18 mouse cellular contexts compared by ENCODE assay signal in the genomic region with DNA sequence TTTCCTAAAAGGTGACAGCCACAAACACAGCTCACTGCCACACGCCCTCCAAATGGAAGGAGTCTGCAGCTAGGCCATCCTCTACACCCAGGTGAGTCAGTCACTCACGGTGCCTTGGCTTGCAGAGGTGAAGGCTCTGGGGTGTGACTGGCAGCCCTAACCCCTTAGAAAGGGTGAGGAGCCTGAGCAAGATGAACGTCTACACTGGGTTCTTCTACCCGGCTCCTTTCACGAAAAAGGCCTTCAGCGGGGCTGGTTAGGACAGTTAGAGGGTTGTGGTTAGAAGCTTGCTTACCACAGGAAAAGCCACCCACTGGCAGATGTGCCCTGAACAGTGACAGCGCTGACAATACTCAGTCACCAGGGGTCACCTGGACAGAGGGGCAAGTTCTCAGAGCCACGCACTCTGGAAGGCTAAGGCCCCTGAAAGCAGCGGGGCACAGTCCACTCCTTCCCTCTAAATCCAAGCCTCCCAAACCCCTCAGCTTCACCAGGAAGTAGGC. TPM values are rescaled to one million over a fixed set of nuclear protein-coding genes. Genes with fewer than 3 reads are reported as not detected.
A peak's percentile ranks its signal among the peaks of the same experiment; 100 is the strongest.
DNase-seq lines count a peak whose midpoint lies in the region; ATAC-seq lines count a peak whose summit lies in the region.
"Had no signal": no experiment of that assay in that cellular context is flagged by ENCODE, and none has a peak within 500 bp of the region (broad histone marks: within the 10 kb centered on the region; RNA-seq: fewer than 3 reads in every experiment).

No protein-coding gene starts in this region.

- no peaks in the 10 kb centered on the region for H3K27me3 ChIP-seq in liver, embryonic 12.5 days (replicated peaks)
- H3K27me3 ChIP-seq in liver, embryonic 11.5 days (replicated peaks; ENCODE audit: control insufficient read depth, insufficient read depth, low read length) = no peaks in the 10 kb centered on the region
- H3K27me3 ChIP-seq: forebrain, embryonic 13.5 days; midbrain, embryonic 15.5 days had no signal

- no peak overlapping the region for H3K9ac ChIP-seq in liver, embryonic 12.5 days
- no peak overlapping the region for H3K9ac ChIP-seq in liver, embryonic 11.5 days (ENCODE audit: low read depth, low read length)
- H3K9ac ChIP-seq: forebrain, embryonic 13.5 days; midbrain, embryonic 15.5 days had no signal

- no peaks in the 10 kb centered on the region for H3K9me3 ChIP-seq in liver, embryonic 12.5 days (replicated peaks)
- no peaks in the 10 kb centered on the region for H3K9me3 ChIP-seq in liver, embryonic 11.5 days (ENCODE audit: control insufficient read depth, low read length)
- H3K9me3 ChIP-seq: embryonic facial prominence, embryonic 10.5 days; forebrain, embryonic 13.5 days; midbrain, embryonic 15.5 days had no signal

- H3K4me1 ChIP-seq in liver, embryonic 12.5 days = peaks cover 31% of the 10 kb centered on the region
- H3K4me1 ChIP-seq in liver, embryonic 11.5 days (replicated peaks; ENCODE audit: control insufficient read depth, insufficient read depth, low read length) = peaks cover 4% of the 10 kb centered on the region; the same call in 1 of the 2 replicates
- H3K4me1 ChIP-seq: forebrain, embryonic 13.5 days; midbrain, embryonic 15.5 days had no signal

- no peak overlapping the region for H3K27ac ChIP-seq in liver, embryonic 12.5 days
- no peak overlapping the region for H3K27ac ChIP-seq in liver, embryonic 11.5 days (ENCODE audit: low read depth, low read length)
- H3K27ac ChIP-seq: embryonic facial prominence, embryonic 10.5 days; forebrain, embryonic 13.5 days; midbrain, embryonic 15.5 days had no signal

- no peak for ATAC-seq in liver, embryonic 12.5 days
- no peak for ATAC-seq in liver, embryonic 11.5 days (replicated peaks; ENCODE audit: low FRiP score)
- peak; percentile 77 for ATAC-seq in granulocyte monocyte progenitor cell, adult 5-6 weeks (replicated peaks; ENCODE audit: poor library complexity, severe bottlenecking)
- ATAC-seq in megakaryocyte-erythroid progenitor cell, adult 5-6 weeks (replicated peaks; ENCODE audit: low FRiP score, low TSS enrichment, poor library complexity, severe bottlenecking) = peak; percentile 50
- ATAC-seq: forebrain, embryonic 13.5 days; midbrain, embryonic 15.5 days had no signal

- WGBS in liver, embryonic 12.5 days (ENCODE audit: insufficient replicate concordance) = 48% methylated on average over 9 of the region's 9 CpGs
- 51% methylated on average over 9 of the region's 9 CpGs for WGBS in liver, embryonic 11.5 days

- DNase-seq in liver, embryonic 11.5 days (ENCODE audit: low spot score) = no peak
- DNase-seq in thymus, postnatal 36 days = peak; percentile 46 to 50
- no peak for DNase-seq in right cerebral cortex, postnatal 4 days
- DNase-seq in right cerebral cortex, postnatal 14 days = no peak
- DNase-seq in c-Kit-positive CD71-positive TER-119-positive erythroid progenitor cells, embryonic 14.5 days (ENCODE audit: low spot score) = no peak
- DNase-seq: cerebellum, adult 8-10 months; gastrocnemius, postnatal 36 days; kidney, adult 2 months; spleen, adult 18-20 months had no signal

- H3K4me3 ChIP-seq in liver, embryonic 12.5 days = no peak overlapping the region
- no peak overlapping the region for H3K4me3 ChIP-seq in liver, embryonic 11.5 days (ENCODE audit: low read depth, low read length)
- H3K4me3 ChIP-seq: embryonic facial prominence, embryonic 10.5 days; forebrain, embryonic 13.5 days; midbrain, embryonic 15.5 days had no signal

- H3K36me3 ChIP-seq in liver, embryonic 12.5 days = peaks cover 28% of the 10 kb centered on the region
- peaks cover 4% of the 10 kb centered on the region; the same call in 1 of the 2 replicates for H3K36me3 ChIP-seq in liver, embryonic 11.5 days (ENCODE audit: control insufficient read depth, insufficient read depth, low read length)

- peak overlapping the region; percentile 17; the same call in 1 of the 2 replicates for H3K4me2 ChIP-seq in liver, embryonic 12.5 days
- H3K4me2 ChIP-seq in liver, embryonic 11.5 days = no peak overlapping the region
- H3K4me2 ChIP-seq: forebrain, embryonic 13.5 days; midbrain, embryonic 15.5 days had no signal

RNA-seq across cellular contexts. Expression of gene Setd4, which starts 18.1 kb away (rescaled TPM):
- 6.5 and 7.6 TPM in 2 replicates for polyA plus RNA-seq in liver, embryonic 12.5 days (2016; fragmentation: Nextera tagmentation; extraction: Ambion mirVana)
- 11.1 and 13.4 TPM in 2 replicates for polyA plus RNA-seq in liver, embryonic 11.5 days (2014; fragmentation: Nextera tagmentation; extraction: Ambion mirVana)
- total RNA-seq in granulocyte monocyte progenitor cell, adult 5-6 weeks (2014; fragmentation: Nextera tagmentation) = 3.5 and 10.8 TPM in 2 replicates
- total RNA-seq in granulocyte monocyte progenitor cell, adult 5-6 weeks (2017) = 5.0 and 13.4 TPM in 2 replicates
- total RNA-seq in megakaryocyte-erythroid progenitor cell, adult 5-6 weeks (2014; fragmentation: Nextera tagmentation) = 29.7 and 31.6 TPM in 2 replicates
- total RNA-seq in megakaryocyte-erythroid progenitor cell, adult 5-6 weeks (2017) = 12.9 and 13.7 TPM in 2 replicates

RNA-seq across cellular contexts. Expression of gene Cbr1, which starts 19.9 kb away (rescaled TPM):
- 24.1 and 28.0 TPM in 2 replicates for polyA plus RNA-seq in liver, embryonic 12.5 days (2016; fragmentation: Nextera tagmentation; extraction: Ambion mirVana)
- polyA plus RNA-seq in liver, embryonic 11.5 days (2014; fragmentation: Nextera tagmentation; extraction: Ambion mirVana) = 44.3 and 49.3 TPM in 2 replicates
- 20.6 and 26.7 TPM in 2 replicates for total RNA-seq in granulocyte monocyte progenitor cell, adult 5-6 weeks (2014; fragmentation: Nextera tagmentation)
- total RNA-seq in granulocyte monocyte progenitor cell, adult 5-6 weeks (2017) = 14.6 and 19.8 TPM in 2 replicates
- 34.1 and 55.4 TPM in 2 replicates for total RNA-seq in megakaryocyte-erythroid progenitor cell, adult 5-6 weeks (2014; fragmentation: Nextera tagmentation)
- total RNA-seq in megakaryocyte-erythroid progenitor cell, adult 5-6 weeks (2017) = 45.6 and 49.8 TPM in 2 replicates

RNA-seq across cellular contexts. Expression of gene Gm5678, which starts 42.1 kb away (rescaled TPM):
- polyA plus RNA-seq in liver, embryonic 12.5 days (2016; fragmentation: Nextera tagmentation; extraction: Ambion mirVana) = not detected in 2 replicates
- not detected in 2 replicates for polyA plus RNA-seq in liver, embryonic 11.5 days (2014; fragmentation: Nextera tagmentation; extraction: Ambion mirVana)
- not detected in 2 replicates for total RNA-seq in granulocyte monocyte progenitor cell, adult 5-6 weeks (2014; fragmentation: Nextera tagmentation)
- not detected in 2 replicates for total RNA-seq in granulocyte monocyte progenitor cell, adult 5-6 weeks (2017)
- not detected in 2 replicates for total RNA-seq in megakaryocyte-erythroid progenitor cell, adult 5-6 weeks (2014; fragmentation: Nextera tagmentation)
- total RNA-seq in megakaryocyte-erythroid progenitor cell, adult 5-6 weeks (2017) = not detected in 2 replicates
- total RNA-seq: neutrophil, adult 5-6 weeks had no signal
- polyA plus RNA-seq: embryonic facial prominence, embryonic 10.5 days; forebrain, embryonic 13.5 days; hindbrain, embryonic 11.5 days; kidney, adult 2 months; lung, embryonic 16.5 days; midbrain, embryonic 15.5 days had no signal

Comparison
In these comparisons a context has a peak if more than half of its experiments do, and no peak if none do; other contexts are left out.
1. ATAC-seq: peak in granulocyte monocyte progenitor cell, adult 5-6 weeks (single experiment) and megakaryocyte-erythroid progenitor cell, adult 5-6 weeks (single experiment); none in liver, embryonic 12.5 days (single experiment) and liver, embryonic 11.5 days (single experiment).
2. DNase-seq: peak in thymus, postnatal 36 days (2 of 2); none in liver, embryonic 11.5 days (single experiment), right cerebral cortex, postnatal 4 days (single experiment), right cerebral cortex, postnatal 14 days (single experiment) and c-Kit-positive CD71-positive TER-119-positive erythroid progenitor cells, embryonic 14.5 days (single experiment).